Mouse (Mus musculus) embryonic facial prominence, embryonic 10.5 days (tissue): ENCODE data around the gene Nup85. TPM values are rescaled to one million over a fixed set of nuclear protein-coding genes. Genes with fewer than 3 reads are reported as not detected.

Experiments
- DNase-seq: peaks from one replicate; pipeline ENCODE4 v3.0.0-alpha.2; 2017; ENCODE audit warnings: low spot score
- H3K27ac ChIP-seq: fragments of 300-500 bp; sonication (generic); replicated peaks from 2 replicates; pipeline ENCODE4 v1.5.1; 2016; ENCODE audit warnings: mild to moderate bottlenecking
- H3K27me3 ChIP-seq: fragments of 300-500 bp; sonication (generic); replicated peaks from 2 replicates; pipeline ENCODE4 v1.6.1; 2016; ENCODE audit warnings: low read depth, mild to moderate bottlenecking; ENCODE audit not compliant: poor library complexity, severe bottlenecking
- H3K36me3 ChIP-seq: fragments of 300-500 bp; sonication (generic); replicated peaks from 2 replicates; pipeline ENCODE4 v1.6.1; 2016; ENCODE audit warnings: mild to moderate bottlenecking, moderate library complexity
- H3K4me1 ChIP-seq: fragments of 300-500 bp; sonication (generic); 2 replicates; pipeline ENCODE4 v1.6.1; 2016
- H3K4me3 ChIP-seq: fragments of 300-500 bp; sonication (generic); 2 replicates; pipeline ENCODE4 v1.5.1; 2016; ENCODE audit warnings: mild to moderate bottlenecking, moderate library complexity
- H3K9me3 ChIP-seq: fragments of 300-500 bp; sonication (generic); 2 replicates; pipeline ENCODE4 v1.6.1; 2016; ENCODE audit warnings: mild to moderate bottlenecking
- whole genome bisulfite sequencing: fragments of 180-500 bp; shearing (Covaris S2); methylation state at CpG from one replicate; pipeline ENCODE4 v1.1.7; 2016; 5-methylcytosine and 5-hydroxymethylcytosine counted together
- polyA plus RNA-seq: library from polyadenylated mRNA; unstranded; fragments of >200 nt; fragmentation: Nextera tagmentation; extraction: Ambion mirVana; gene quantifications from 2 replicates; pipeline ENCODE4 v1.2.1, GENCODE M21; 2016

The Nup85 gene
- polyA plus RNA-seq, 1 experiment from 2014 or later = 252 TPM

GRCm38 (mm10) chr11:115631505-115631890 lies 67.3 kb downstream of the Nup85 start:
- DNase-seq = peak; percentile 40
- WGBS = 15% methylated on average over 3 of the region's 3 CpGs

GRCm38 (mm10) chr11:115632247-115632646 lies 68.0 kb downstream of the Nup85 start:
- 79% methylated on average over 7 of the region's 7 CpGs for WGBS

More at GRCm38 (mm10) chr11:115631505-115631890, 67.3 kb downstream of the Nup85 start:
- H3K27me3 ChIP-seq = no peaks in the 10 kb centered on the region
- H3K4me3 ChIP-seq = no peak overlapping the region; the same call in 1 of the 2 replicates
- H3K9me3 ChIP-seq = no peaks in the 10 kb centered on the region
- H3K36me3 ChIP-seq = no peaks in the 10 kb centered on the region
- H3K27ac ChIP-seq = no peak overlapping the region
- peaks cover 15% of the 10 kb centered on the region for H3K4me1 ChIP-seq

DNA sequence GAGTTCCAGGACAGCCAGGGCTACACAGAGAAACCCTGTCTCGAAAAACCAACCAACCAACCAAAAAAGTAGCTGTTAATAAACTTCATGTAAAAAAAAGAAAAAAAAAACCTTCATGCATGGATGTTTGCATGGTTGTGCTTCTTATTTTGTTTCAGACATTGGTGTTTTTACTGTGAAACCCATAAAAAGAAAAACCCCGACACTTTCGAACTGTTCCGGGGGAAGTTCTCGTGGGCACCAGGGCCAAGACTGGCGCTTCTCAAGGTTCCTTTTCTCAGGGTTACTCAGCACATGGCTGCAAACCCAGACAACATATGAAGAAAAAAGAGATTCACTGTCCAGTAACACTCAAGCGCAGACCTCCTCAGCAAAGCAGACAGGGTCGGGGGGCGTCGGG lies 68.6 kb downstream of the Nup85 start:
- DNase-seq = no peak
- no peak overlapping the region for H3K4me3 ChIP-seq
- no peak overlapping the region for H3K27ac ChIP-seq
- H3K4me1 ChIP-seq = peaks cover 4% of the 10 kb centered on the region; the same call in 1 of the 2 replicates
- no peaks in the 10 kb centered on the region for H3K36me3 ChIP-seq
- H3K9me3 ChIP-seq = no peaks in the 10 kb centered on the region
- no peaks in the 10 kb centered on the region for H3K27me3 ChIP-seq
- WGBS = 91% methylated on average over 10 of the region's 10 CpGs

More at GRCm38 (mm10) chr11:115632247-115632646, 68.0 kb downstream of the Nup85 start:
- H3K27ac ChIP-seq = no peak overlapping the region
- DNase-seq = no peak
- no peak overlapping the region for H3K4me3 ChIP-seq
- no peaks in the 10 kb centered on the region for H3K36me3 ChIP-seq
- H3K9me3 ChIP-seq = no peaks in the 10 kb centered on the region
- no peaks in the 10 kb centered on the region for H3K27me3 ChIP-seq
- peaks cover 9% of the 10 kb centered on the region for H3K4me1 ChIP-seq

Other genes with a start within 250 kb of the Nup85 start
- 0.04 TPM in 2 replicates for gene Ush1g, start 242.4 kb upstream of the Nup85 start, polyA plus RNA-seq
- not detected in 2 replicates for gene Otop3, start 229.7 kb upstream of the Nup85 start, polyA plus RNA-seq
- 8.6 and 9.6 TPM in 2 replicates for gene Hid1, start 196.7 kb upstream of the Nup85 start, polyA plus RNA-seq
- 15.6 and 16.4 TPM in 2 replicates for gene Cdr2l, start 182.5 kb upstream of the Nup85 start, polyA plus RNA-seq
- gene Mrpl58, start 160.7 kb upstream of the Nup85 start, polyA plus RNA-seq = 221 and 228 TPM in 2 replicates
- 880 and 890 TPM in 2 replicates for gene Atp5h, start 144.5 kb upstream of the Nup85 start, polyA plus RNA-seq
- 14.8 and 17.3 TPM in 2 replicates for gene Kctd2, start 144.3 kb upstream of the Nup85 start, polyA plus RNA-seq
- gene Trim80, start 123.9 kb upstream of the Nup85 start, polyA plus RNA-seq = 0.15 TPM in 1 of 2 replicates, not detected in the other
- 0.28 and 0.34 TPM in 2 replicates for gene Slc16a5, start 102.0 kb upstream of the Nup85 start, polyA plus RNA-seq
- gene Armc7, start 88.8 kb upstream of the Nup85 start, polyA plus RNA-seq = 9.0 and 9.9 TPM in 2 replicates
- 90.9 and 92.2 TPM in 2 replicates for gene Nt5c, start 72.6 kb upstream of the Nup85 start, polyA plus RNA-seq
- 592 and 614 TPM in 2 replicates for gene Jpt1, start 50.0 kb upstream of the Nup85 start, polyA plus RNA-seq
- gene Sumo2, start 28.2 kb upstream of the Nup85 start, polyA plus RNA-seq = 1,425 and 1,473 TPM in 2 replicates
- 100 and 101 TPM in 2 replicates for gene Mrps7, start 39.5 kb downstream of the Nup85 start, polyA plus RNA-seq
- 29.6 and 33.3 TPM in 2 replicates for gene Gga3, start 39.6 kb downstream of the Nup85 start, polyA plus RNA-seq
- 19.4 and 19.8 TPM in 2 replicates for gene Mif4gd, start 48.5 kb downstream of the Nup85 start, polyA plus RNA-seq
- 23.5 and 24.6 TPM in 2 replicates for gene Slc25a19, start 63.9 kb downstream of the Nup85 start, polyA plus RNA-seq
- 73.5 and 76.0 TPM in 2 replicates for gene Grb2, start 144.2 kb downstream of the Nup85 start, polyA plus RNA-seq
- gene Tmem94, start 201.0 kb downstream of the Nup85 start, polyA plus RNA-seq = 34.6 and 38.9 TPM in 2 replicates
- gene Caskin2, start 249.2 kb downstream of the Nup85 start, polyA plus RNA-seq = 20.3 and 20.4 TPM in 2 replicates